Mouse (Mus musculus) left cerebral cortex, adult 11 months (tissue): ENCODE measurements at regions not wholly inside any gene's neighbourhood (a gene's known extent, or its start where the extent isn't known, plus 50 kb on each side); places are given as distances from the start of the nearest gene placed in this dataset.

Experiments used
- DNase-seq: peaks from one replicate; pipeline ENCODE4 v3.0.0; 2022; ENCODE audit warnings: low spot score

- no peak for DNase-seq
Observed at GRCm38 (mm10) chr15:51256681-51257080, 2628.0 kb upstream of the Gm7489 start.

GRCm38 (mm10) chr15:51264599-51265163, 2620.0 kb upstream of the Gm7489 start:
- no peak for DNase-seq

- DNase-seq = no peak
Observed at GRCm38 (mm10) chr15:51265971-51266370, 2618.7 kb upstream of the Gm7489 start.

GRCm38 (mm10) chr15:51271632-51272312, 2612.9 kb upstream of the Gm7489 start:
- DNase-seq = no peak

GRCm38 (mm10) chr15:51285334-51285733, 2599.4 kb upstream of the Gm7489 start:
- no peak for DNase-seq

GRCm38 (mm10) chr15:51286352-51286751, 2598.4 kb upstream of the Gm7489 start:
- no peak for DNase-seq

GRCm38 (mm10) chr15:51288911-51289432, 2595.7 kb upstream of the Gm7489 start:
- DNase-seq = no peak

GRCm38 (mm10) chr15:51289916-51290315, 2594.8 kb upstream of the Gm7489 start:
- no peak for DNase-seq

GRCm38 (mm10) chr15:51291183-51291582, 2593.5 kb upstream of the Gm7489 start:
- no peak for DNase-seq

GRCm38 (mm10) chr15:51296841-51297240, 2587.9 kb upstream of the Gm7489 start:
- no peak for DNase-seq

- no peak for DNase-seq
Observed at GRCm38 (mm10) chr15:51318072-51318471, 2566.6 kb upstream of the Gm7489 start.

GRCm38 (mm10) chr15:51318760-51319159, 2565.9 kb upstream of the Gm7489 start:
- no peak for DNase-seq

GRCm38 (mm10) chr15:51320366-51320894, 2564.3 kb upstream of the Gm7489 start:
- DNase-seq = no peak

- no peak for DNase-seq
Observed at GRCm38 (mm10) chr15:51323284-51323683, 2561.4 kb upstream of the Gm7489 start.

GRCm38 (mm10) chr15:51324211-51324610, 2560.5 kb upstream of the Gm7489 start:
- no peak for DNase-seq

GRCm38 (mm10) chr15:51327702-51328101, 2557.0 kb upstream of the Gm7489 start:
- DNase-seq = no peak

GRCm38 (mm10) chr15:51336441-51336840, 2548.3 kb upstream of the Gm7489 start:
- no peak for DNase-seq

- DNase-seq = no peak
Observed at GRCm38 (mm10) chr15:51346301-51346700, 2538.4 kb upstream of the Gm7489 start.

- DNase-seq = no peak
Observed at GRCm38 (mm10) chr15:51363391-51363790, 2521.3 kb upstream of the Gm7489 start.

GRCm38 (mm10) chr15:51371162-51371561, 2513.5 kb upstream of the Gm7489 start:
- DNase-seq = no peak

- DNase-seq = peak; percentile 14
Observed at GRCm38 (mm10) chr15:51390383-51390782, 2494.3 kb upstream of the Gm7489 start.

GRCm38 (mm10) chr15:51391352-51391751, 2493.4 kb upstream of the Gm7489 start:
- peak; percentile 18 for DNase-seq
